Mouse (Mus musculus) spleen, adult 2 months (tissue): ENCODE results near the gene Cep295nl.

ENCODE experiments used
- CTCF ChIP-seq: fragments of 200-500 bp; IDR thresholded peaks from 2 replicates; pipeline ENCODE4 v1.5.1; 2011; ENCODE audit warnings: mild to moderate bottlenecking, inconsistent platforms; ENCODE audit not compliant: insufficient read depth, insufficient read length, insufficient replicate concordance; ENCODE audit errors: extremely low read depth
- POLR2A ChIP-seq: fragments of 200-500 bp; IDR thresholded peaks from 2 replicates; pipeline ENCODE4 v1.6.1; 2011; ENCODE audit warnings: low read depth, low read length, inconsistent platforms

DNA sequence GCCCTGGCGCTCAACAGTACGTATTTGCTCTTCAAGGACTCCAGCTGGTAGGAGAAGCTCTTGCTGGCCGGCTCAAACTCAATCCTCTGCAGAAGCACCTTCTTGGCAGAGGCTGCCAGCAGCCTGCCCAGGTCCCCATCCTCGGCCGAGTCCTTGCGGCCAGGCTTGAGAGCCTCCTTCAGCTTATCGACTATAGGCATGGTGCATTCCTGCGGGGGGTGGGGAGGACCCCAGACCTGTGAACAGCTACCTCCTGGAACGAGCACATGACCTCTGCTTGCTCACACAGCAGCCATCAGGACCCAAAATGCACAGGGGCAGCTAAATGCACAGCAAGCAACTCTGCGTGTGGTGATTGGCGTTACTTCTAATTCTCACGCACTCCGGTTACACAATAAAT lies 56.5 kb downstream of the Cep295nl start:
- TF ChIP-seq CTCF (no peak), POLR2A (no peak)
